Mouse (Mus musculus): ENCODE results near the gene Clec2d. TPM values are rescaled to one million over a fixed set of nuclear protein-coding genes. Genes with fewer than 3 reads are reported as not detected.

The Clec2d gene
- total RNA-seq, 2 experiments from 2014 or later = 7.3 to 7.4 TPM

DNA sequence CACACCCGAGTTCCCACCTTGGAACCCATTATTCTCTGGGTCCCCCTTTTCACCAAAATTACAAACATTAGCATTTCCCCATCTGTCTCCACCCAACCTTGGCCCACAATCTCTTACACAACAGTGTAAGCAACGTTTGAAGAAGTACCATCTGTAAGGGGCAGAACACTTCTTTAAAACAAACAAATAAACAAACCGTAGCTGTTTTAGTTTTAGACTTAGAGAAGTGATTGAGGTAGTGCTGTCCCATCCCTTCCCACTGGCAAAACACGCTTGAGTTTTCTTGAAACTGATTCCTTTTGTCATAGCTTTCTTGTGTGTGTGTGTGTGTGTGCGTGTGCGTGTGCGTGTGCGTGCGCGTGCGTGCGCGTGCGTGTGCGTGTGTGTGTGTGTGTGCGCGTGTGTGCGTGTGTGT is 53.5 kb downstream of the Clec2d start:
- H3K27ac ChIP-seq = peak overlapping the region; percentile 64; the same call in 1 of the 2 replicates
- H3K4me3 ChIP-seq = no peak overlapping the region
- no peak for DNase-seq (ENCODE audit: low spot score in 2 of 2)
- TF ChIP-seq CTCF (conservative IDR thresholded peaks at IDR 0.05) = no peak

- peak overlapping the region; percentile 64; the same call in 1 of the 2 replicates for H3K27ac ChIP-seq
- no peak overlapping the region for H3K4me3 ChIP-seq
- DNase-seq (ENCODE audit: low spot score in 2 of 2) = no peak
- no peak for TF ChIP-seq CTCF (conservative IDR thresholded peaks at IDR 0.05)
These were observed 54.3 kb downstream of the Clec2d start for GRCm38 (mm10) chr6:129234456-129235360.

DNA sequence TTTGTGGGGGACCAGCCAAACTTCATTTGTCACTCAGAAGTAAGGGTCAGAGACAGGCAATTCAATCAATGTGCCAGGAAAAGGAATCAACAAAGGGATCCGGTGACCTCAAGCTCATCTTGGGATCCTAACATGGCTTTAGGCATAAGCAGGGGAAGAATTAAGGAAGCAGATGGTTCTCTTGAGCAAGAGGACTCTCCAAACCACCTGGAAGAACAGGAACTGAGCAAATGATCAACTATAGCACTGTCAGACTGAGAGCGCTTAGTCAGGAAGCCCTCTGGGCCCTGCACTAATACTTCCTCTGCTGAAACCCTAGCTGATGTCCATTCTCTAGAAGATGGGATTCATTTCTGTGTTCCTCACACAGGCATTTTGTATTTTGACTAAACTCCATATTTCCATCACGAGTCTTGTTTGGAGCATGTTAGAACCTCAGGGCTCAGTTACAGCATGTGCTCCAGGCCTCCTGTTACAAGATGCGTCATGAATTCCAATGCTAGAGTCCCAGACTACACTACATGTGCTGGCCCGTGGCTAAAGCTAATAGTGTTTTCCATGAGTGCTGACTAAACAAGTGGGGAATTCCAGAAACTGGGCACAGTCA is 55.5 kb downstream of the Clec2d start:
- TF ChIP-seq CTCF (conservative IDR thresholded peaks at IDR 0.05) = no peak
- no peak overlapping the region for H3K4me3 ChIP-seq
- DNase-seq (ENCODE audit: low spot score in 2 of 2) = no peak
- H3K27ac ChIP-seq = peak overlapping the region; percentile 64

Small RNA genes within 50 kb of the gene (microRNA-seq; reads per million reads assigned to microRNA genes)
- 0 reads per million in 2 experiments for gene Gm27514

Other genes with a start within 250 kb of the Clec2d start
- gene Clec2g, start 246.2 kb upstream of the Clec2d start, total RNA-seq (2021) = 1 to 10 TPM in 1 of 2 experiments, under 1 TPM in 1; 0.71 to 1.0 TPM
- gene Klrb1f, start 134.7 kb upstream of the Clec2d start, total RNA-seq (2021) = not detected
- gene Clec2e, start 79.7 kb upstream of the Clec2d start, total RNA-seq (2021) = not detected
- not detected for gene Cd69, start 94.8 kb downstream of the Clec2d start, total RNA-seq (2021)
- not detected for gene 4922502D21Rik, start 151.2 kb downstream of the Clec2d start, total RNA-seq (2021)
- not detected for gene Clec12a, start 162.1 kb downstream of the Clec2d start, total RNA-seq (2021)
- not detected for gene Clec12b, start 205.3 kb downstream of the Clec2d start, total RNA-seq (2021)
- gene Clec1b, start 216.7 kb downstream of the Clec2d start, total RNA-seq (2021) = not detected
- gene Clec9a, start 228.2 kb downstream of the Clec2d start, total RNA-seq (2021) = not detected